Mouse (Mus musculus): Measurements from ENCODE around the gene Slc6a15. TPM values are rescaled to one million over a fixed set of nuclear protein-coding genes. Genes with fewer than 3 reads are reported as not detected.

The Slc6a15 gene
- polyA plus RNA-seq (2012) = not detected in 2 replicates

DNA sequence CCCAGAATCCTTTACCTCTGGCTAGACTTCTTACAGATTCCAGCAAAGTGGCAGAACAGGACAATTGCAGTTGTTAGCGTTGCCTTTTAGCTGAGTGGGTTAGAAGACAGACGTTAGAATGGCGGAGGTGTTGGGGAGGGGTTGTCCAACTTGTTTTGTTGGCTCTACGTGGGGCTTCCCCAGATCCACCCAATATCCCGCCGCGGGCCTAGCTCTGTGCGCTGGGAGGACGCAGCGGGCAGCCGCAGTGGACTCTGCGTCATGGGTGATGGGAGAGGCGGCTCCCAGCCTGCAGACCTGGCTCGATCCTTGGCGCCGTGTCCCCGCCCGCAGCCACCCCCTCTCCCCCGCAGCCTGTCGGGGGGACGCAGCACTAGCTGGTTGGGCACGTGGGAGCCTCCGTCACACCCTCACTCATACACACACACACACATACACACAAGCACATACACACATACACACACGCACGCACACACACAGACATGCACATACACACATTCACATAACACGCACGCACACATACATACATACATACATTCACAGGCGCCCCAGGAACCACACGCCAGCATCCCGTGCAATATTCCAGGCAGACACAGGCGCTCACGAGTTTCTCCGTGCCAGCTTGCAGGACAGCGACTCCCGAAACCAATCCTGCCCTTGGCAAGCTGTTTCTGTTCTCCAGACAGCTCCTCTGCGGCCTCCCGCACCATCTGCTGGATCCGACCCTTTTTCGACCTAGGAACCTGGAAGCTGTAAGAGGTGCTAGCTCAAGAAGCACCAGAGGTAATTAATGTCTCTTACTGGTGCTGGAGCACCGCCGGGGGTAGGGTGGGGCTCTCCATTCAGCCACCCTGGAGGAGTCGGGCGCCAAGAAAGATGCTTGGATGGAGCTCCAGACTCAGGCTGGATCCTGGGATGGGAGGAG, at the start of gene Slc6a15:
Slc6a15 (plus strand) TSS at position 413 of the 925 bp plus-strand sequence.
- H3K4me1 ChIP-seq (ENCODE audit: control insufficient read depth) = peaks cover 3% of the 10 kb centered on the region
- TF ChIP-seq TAL1 (IDR thresholded peaks at IDR 0.05; ENCODE audit: low read length) = no peak
- TF ChIP-seq GATA1 (IDR thresholded peaks at IDR 0.05; ENCODE audit: low read length) = no peak
- H3K4me3 ChIP-seq (replicated peaks) = peak within 1 kb of the TSS; percentile 16
- no peaks in the 10 kb centered on the region; the same call in 1 of the 2 replicates for H3K9me3 ChIP-seq (ENCODE audit: control insufficient read depth, low read length)
- H3K27me3 ChIP-seq (ENCODE audit: control insufficient read depth) = peaks cover 25% of the 10 kb centered on the region
- no peaks in the 10 kb centered on the region for H3K36me3 ChIP-seq (ENCODE audit: control insufficient read depth)

DNA sequence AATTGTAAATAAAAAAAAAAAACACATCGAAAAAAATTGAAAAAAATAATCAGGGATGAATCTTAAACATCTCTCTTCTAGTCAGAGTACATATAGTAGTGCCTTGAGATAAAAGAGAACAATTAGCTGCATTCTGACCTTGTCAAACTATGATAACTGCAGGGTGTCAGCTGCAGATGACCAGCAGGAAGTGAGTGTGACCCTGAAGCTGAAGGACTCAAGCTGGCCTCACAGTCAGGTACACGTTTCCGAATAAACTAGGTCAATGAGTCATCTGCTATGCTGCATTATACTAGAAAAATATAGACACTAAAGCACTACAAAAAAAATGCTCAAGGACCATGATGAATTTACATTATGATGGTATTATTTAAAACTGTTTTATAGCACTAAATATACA, 45.6 kb upstream of the Slc6a15 start:
- no peak overlapping the region for H3K4me3 ChIP-seq (replicated peaks)
- H3K9me3 ChIP-seq (ENCODE audit: control insufficient read depth, low read length) = peaks cover 2% of the 10 kb centered on the region; the same call in 1 of the 2 replicates
- H3K27me3 ChIP-seq (ENCODE audit: control insufficient read depth) = no peaks in the 10 kb centered on the region
- H3K36me3 ChIP-seq (ENCODE audit: control insufficient read depth) = no peaks in the 10 kb centered on the region
- H3K4me1 ChIP-seq (ENCODE audit: control insufficient read depth) = no peaks in the 10 kb centered on the region
- TF ChIP-seq GATA1 (IDR thresholded peaks at IDR 0.05; ENCODE audit: low read length) (no peak), TAL1 (IDR thresholded peaks at IDR 0.05; ENCODE audit: low read length) (no peak)

DNA sequence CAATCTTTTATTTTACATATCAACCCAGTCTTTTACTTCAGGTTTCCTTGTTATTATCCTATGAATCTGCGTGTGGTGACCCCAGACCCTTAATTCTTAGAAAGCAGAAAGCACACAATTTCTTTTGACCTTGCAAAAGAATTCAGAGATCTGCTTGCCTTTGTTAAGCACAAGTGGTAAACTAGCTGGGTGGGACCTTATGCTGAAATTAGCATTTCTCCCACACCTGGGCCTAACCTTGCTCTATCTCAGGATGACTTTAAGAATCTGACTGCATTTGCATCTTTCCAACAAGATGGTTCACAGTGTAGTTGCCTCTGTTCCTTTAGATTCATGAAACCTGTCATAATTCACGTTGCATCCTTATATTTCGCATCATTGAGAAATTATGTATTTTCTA, 44.2 kb upstream of the Slc6a15 start:
- no peak overlapping the region for H3K4me3 ChIP-seq (replicated peaks)
- H3K27me3 ChIP-seq (ENCODE audit: control insufficient read depth) = no peaks in the 10 kb centered on the region
- no peaks in the 10 kb centered on the region for H3K36me3 ChIP-seq (ENCODE audit: control insufficient read depth)
- H3K9me3 ChIP-seq (ENCODE audit: control insufficient read depth, low read length) = peaks cover 2% of the 10 kb centered on the region; the same call in 1 of the 2 replicates
- no peak for TF ChIP-seq GATA1 (IDR thresholded peaks at IDR 0.05; ENCODE audit: low read length)
- no peak for TF ChIP-seq TAL1 (IDR thresholded peaks at IDR 0.05; ENCODE audit: low read length)
- no peaks in the 10 kb centered on the region for H3K4me1 ChIP-seq (ENCODE audit: control insufficient read depth)

DNA sequence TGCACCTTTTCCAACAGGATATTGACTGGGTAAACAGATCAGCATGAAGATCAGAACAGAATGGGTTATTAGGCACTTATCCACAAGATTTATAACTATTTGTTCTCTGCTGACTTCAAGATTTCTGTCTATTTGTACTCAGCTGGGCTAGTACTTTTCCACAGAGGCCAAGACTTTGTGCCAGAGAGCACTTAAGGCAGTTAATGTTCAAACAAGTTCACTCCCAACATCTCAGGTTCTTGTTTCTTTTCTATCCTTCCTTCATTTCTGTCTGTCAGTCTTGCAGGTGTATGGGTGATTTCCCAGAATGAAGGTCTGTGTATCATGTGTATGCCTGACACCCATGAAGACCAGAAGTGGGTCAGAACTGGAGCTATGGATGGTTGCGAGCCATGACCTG, 33.3 kb upstream of the Slc6a15 start:
- Histone ChIP-seq H3K27me3 (ENCODE audit: control insufficient read depth) (no peaks in the 10 kb centered on the region), H3K9me3 (ENCODE audit: control insufficient read depth, low read length) (0 out of 2 replicates have a peak, but pooled peaks cover 2% of the 10 kb centered on the region), H3K4me3 (replicated peaks) (no peak overlapping the region), H3K36me3 (ENCODE audit: control insufficient read depth) (no peaks in the 10 kb centered on the region), H3K4me1 (ENCODE audit: control insufficient read depth) (no peaks in the 10 kb centered on the region)
- TF ChIP-seq TAL1 (IDR thresholded peaks at IDR 0.05; ENCODE audit: low read length) = no peak
- no peak for TF ChIP-seq GATA1 (IDR thresholded peaks at IDR 0.05; ENCODE audit: low read length)

DNA sequence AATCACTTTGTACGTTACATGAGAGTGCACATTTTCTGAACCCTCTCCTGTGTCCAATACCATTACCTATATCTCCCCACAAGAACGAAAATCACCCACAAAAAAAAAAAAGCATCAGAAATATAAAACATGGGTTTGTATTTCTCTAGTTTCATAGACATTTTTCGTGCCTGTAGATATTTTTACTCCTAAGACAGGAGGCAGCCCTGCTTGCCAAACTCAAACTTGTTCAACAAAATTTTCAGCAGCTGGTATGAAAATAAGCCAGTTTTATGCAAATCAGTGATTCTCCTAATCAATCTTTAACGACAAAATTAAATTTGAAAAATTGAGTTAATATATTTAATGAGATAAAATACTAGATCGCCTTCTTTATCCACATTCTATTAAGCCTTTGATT, 27.7 kb upstream of the Slc6a15 start:
- Histone ChIP-seq H3K4me1 (ENCODE audit: control insufficient read depth) (no peaks in the 10 kb centered on the region), H3K4me3 (replicated peaks) (no peak overlapping the region), H3K9me3 (ENCODE audit: control insufficient read depth, low read length) (0 out of 2 replicates have a peak, but pooled peaks cover 2% of the 10 kb centered on the region), H3K27me3 (ENCODE audit: control insufficient read depth) (no peaks in the 10 kb centered on the region), H3K36me3 (ENCODE audit: control insufficient read depth) (no peaks in the 10 kb centered on the region)
- TF ChIP-seq GATA1 (IDR thresholded peaks at IDR 0.05; ENCODE audit: low read length) (no peak), TAL1 (IDR thresholded peaks at IDR 0.05; ENCODE audit: low read length) (no peak)

DNA sequence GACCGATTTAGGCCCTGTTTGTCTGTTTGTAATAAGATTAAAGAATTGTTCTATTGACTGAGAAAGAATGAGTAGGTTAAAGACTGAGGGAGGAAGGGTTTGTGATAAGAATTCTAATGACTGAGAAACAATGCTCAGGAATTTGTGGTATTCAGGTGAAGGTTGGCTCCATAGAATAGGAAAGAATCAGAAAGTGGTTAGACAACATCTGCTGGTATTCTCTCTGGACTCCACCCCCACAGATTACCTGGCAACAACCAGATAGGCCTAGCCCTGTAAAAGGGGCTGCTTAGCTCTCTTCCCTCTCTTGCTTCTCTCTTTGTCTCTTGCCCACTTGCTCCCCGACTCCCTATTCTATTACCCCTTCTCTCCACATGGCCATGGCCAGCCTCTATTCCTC, 20.8 kb upstream of the Slc6a15 start:
- Histone ChIP-seq H3K27me3 (ENCODE audit: control insufficient read depth) (no peaks in the 10 kb centered on the region), H3K4me3 (replicated peaks) (no peak overlapping the region), H3K9me3 (ENCODE audit: control insufficient read depth, low read length) (no peaks in the 10 kb centered on the region), H3K4me1 (ENCODE audit: control insufficient read depth) (no peaks in the 10 kb centered on the region), H3K36me3 (ENCODE audit: control insufficient read depth) (no peaks in the 10 kb centered on the region)
- TF ChIP-seq TAL1 (IDR thresholded peaks at IDR 0.05; ENCODE audit: low read length) (no peak), GATA1 (IDR thresholded peaks at IDR 0.05; ENCODE audit: low read length) (no peak)

DNA sequence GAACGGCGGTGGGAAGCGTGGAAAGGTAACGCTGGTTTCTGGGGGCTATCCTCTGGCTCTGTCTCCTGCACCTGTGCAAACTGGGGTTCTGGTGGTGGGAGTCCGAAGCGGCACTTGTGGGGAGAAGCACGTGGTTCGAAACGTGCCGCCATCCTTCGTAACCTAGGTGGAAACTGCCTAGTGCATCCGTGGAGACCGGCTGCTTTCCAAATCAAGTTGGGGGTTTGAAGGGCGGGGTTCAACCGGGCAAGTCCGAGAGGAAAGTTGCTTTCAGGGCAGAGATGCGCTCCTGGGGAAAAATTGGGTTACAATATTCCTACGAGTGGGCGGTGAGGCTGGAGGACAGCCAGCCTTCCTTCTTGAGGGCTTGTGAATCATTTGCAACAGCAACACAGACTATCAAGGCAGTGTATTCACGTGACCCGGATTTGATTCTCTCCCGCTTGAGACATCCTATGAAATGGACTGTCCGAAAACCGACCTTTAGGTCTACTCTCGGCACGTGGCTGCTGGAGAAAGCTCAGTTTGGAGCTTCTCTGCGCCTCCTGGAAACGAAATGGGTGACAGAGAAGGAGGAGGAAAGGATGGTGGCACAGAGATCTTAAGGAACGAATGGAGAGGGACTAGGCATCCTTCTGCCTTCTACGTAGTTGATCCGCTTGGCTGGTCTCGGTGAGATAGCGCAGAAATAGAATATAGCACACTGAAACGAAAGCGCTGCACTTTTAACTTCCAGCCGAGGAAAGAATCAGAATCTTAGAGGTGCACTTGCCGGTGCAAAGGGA, 905 bp downstream of the Slc6a15 start:
- peaks cover 3% of the 10 kb centered on the region for H3K4me1 ChIP-seq (ENCODE audit: control insufficient read depth)
- H3K27me3 ChIP-seq (ENCODE audit: control insufficient read depth) = peaks cover 25% of the 10 kb centered on the region
- no peaks in the 10 kb centered on the region; the same call in 1 of the 2 replicates for H3K9me3 ChIP-seq (ENCODE audit: control insufficient read depth, low read length)
- peak overlapping the region; percentile 33 for H3K4me3 ChIP-seq (replicated peaks)
- no peaks in the 10 kb centered on the region for H3K36me3 ChIP-seq (ENCODE audit: control insufficient read depth)
- TF ChIP-seq TAL1 (IDR thresholded peaks at IDR 0.05; ENCODE audit: low read length) = no peak

DNA sequence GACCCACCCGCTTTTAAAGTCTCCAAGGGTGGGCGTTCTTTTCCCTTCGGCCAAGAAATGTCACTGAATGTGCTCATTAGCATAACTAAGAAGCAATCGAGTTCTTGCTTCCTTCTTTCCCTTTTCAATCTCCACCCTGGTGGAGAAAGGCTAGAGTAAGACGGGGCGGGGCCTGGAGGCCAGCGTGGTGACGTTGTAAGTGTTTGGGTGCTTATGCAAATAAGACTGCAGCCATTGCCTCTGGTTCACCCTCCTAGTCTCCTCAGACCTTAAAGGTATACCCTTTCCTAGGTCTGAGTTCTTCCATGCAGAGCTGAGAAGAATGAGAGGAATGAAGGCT, 1.5 kb downstream of the Slc6a15 start:
- Histone ChIP-seq H3K4me3 (replicated peaks) (peak overlapping the region; percentile 33), H3K9me3 (ENCODE audit: control insufficient read depth, low read length) (no peaks in the 10 kb centered on the region; the same call in 1 of the 2 replicates), H3K36me3 (ENCODE audit: control insufficient read depth) (no peaks in the 10 kb centered on the region), H3K27me3 (ENCODE audit: control insufficient read depth) (peaks cover 25% of the 10 kb centered on the region), H3K4me1 (ENCODE audit: control insufficient read depth) (peaks cover 3% of the 10 kb centered on the region)
- TF ChIP-seq TAL1 (IDR thresholded peaks at IDR 0.05; ENCODE audit: low read length) (no peak), GATA1 (IDR thresholded peaks at IDR 0.05; ENCODE audit: low read length) (no peak)

DNA sequence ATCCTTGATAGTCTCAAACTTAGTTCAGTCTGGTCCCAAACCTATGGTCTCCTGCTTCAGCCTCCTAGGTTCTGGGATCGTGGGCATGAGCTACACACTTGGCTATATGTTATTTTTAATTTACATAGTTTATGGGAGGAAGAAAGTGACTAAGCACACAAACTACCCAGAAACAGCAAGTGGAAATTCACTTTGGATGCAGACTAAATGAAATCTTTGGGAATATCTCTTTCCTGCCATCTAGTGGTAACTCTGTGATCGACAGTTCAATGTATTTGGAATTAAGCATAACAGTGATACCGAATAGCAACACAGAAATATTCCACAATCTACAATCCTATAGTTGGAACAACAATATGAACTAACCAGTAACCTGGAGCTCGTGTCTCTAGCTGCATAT, 34.6 kb downstream of the Slc6a15 start:
- Histone ChIP-seq H3K36me3 (ENCODE audit: control insufficient read depth) (no peaks in the 10 kb centered on the region), H3K27me3 (ENCODE audit: control insufficient read depth) (no peaks in the 10 kb centered on the region), H3K9me3 (ENCODE audit: control insufficient read depth, low read length) (no peaks in the 10 kb centered on the region), H3K4me1 (ENCODE audit: control insufficient read depth) (no peaks in the 10 kb centered on the region), H3K4me3 (replicated peaks) (no peak overlapping the region)
- TF ChIP-seq TAL1 (IDR thresholded peaks at IDR 0.05; ENCODE audit: low read length) (no peak), GATA1 (IDR thresholded peaks at IDR 0.05; ENCODE audit: low read length) (no peak)

Data from erythroblast, embryonic 14.5 days (primary cell).